Mouse (Mus musculus): Measurements from ENCODE around the gene Fgf4. TPM values are rescaled to one million over a fixed set of nuclear protein-coding genes. Genes with fewer than 3 reads are reported as not detected.
A peak's percentile ranks its signal among the peaks of the same experiment; 100 is the strongest.

Fgf4 gene
- polyA plus RNA-seq, 1 experiment from 2014 or later: 0.61 TPM

DNA sequence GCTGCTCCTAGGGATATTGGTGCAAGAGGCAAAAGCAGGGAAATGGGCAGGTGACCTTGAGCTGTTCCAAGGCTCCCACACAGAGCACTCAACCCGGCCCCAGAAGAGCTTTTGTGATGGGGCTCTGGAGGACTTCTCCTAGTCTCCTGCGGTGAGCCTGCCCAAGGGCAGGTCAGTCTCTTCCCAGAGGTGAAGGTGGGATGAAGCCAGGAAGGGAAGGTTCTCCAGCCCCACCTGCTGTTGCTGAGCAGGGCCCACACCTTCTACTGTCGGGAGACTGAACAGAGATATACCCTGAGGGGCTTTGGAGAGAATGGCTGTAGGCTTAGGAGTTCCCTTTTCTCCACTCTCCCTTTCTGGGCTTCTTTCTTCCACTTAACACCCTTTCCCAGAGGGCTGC, 4.2 kb downstream of the Fgf4 start:
- Histone ChIP-seq H3K27ac (no peak overlapping the region), H3K9me3 (no peaks in the 10 kb centered on the region), H3K4me3 (no peak overlapping the region), H3K27me3 (peaks cover 11% of the 10 kb centered on the region), H3K4me2 (no peak overlapping the region), H3K36me3 (no peaks in the 10 kb centered on the region), H3K4me1 (no peaks in the 10 kb centered on the region), H3K9ac (no peak overlapping the region)
- ATAC-seq (ENCODE audit: insufficient number of reproducible peaks, low FRiP score, low TSS enrichment, low read depth): no peak
- 40% methylated on average over 3 of the region's 3 CpGs for whole genome bisulfite sequencing

DNA sequence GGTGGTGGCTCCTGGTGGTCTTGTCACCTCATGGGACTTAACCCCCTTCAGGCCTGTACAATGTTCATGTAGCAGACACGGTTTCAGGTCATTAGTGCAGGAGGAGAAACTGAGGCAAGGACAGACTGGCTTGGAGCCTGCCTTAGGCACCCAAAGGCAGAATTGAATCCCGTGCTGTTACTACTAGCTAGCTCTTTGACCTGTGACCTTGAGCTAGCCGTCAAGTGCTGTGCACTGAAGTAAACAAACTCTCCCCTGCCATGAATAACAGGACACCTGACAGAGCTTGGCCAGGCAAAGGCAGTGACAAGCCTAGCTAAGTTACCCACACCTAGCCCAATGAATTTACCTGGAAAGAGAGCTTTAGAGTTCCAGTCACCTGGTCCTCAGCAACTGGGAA, 7.8 kb downstream of the Fgf4 start:
- no peak overlapping the region for H3K4me3 ChIP-seq
- no peak overlapping the region for H3K4me2 ChIP-seq
- H3K4me1 ChIP-seq: no peaks in the 10 kb centered on the region
- H3K9me3 ChIP-seq: no peaks in the 10 kb centered on the region
- H3K36me3 ChIP-seq: no peaks in the 10 kb centered on the region
- no peak for ATAC-seq (ENCODE audit: insufficient number of reproducible peaks, low FRiP score, low TSS enrichment, low read depth)
- H3K9ac ChIP-seq: no peak overlapping the region
- H3K27me3 ChIP-seq: peaks cover 29% of the 10 kb centered on the region
- WGBS: 38% methylated on average over 3 of the region's 3 CpGs
- H3K27ac ChIP-seq: no peak overlapping the region

DNA sequence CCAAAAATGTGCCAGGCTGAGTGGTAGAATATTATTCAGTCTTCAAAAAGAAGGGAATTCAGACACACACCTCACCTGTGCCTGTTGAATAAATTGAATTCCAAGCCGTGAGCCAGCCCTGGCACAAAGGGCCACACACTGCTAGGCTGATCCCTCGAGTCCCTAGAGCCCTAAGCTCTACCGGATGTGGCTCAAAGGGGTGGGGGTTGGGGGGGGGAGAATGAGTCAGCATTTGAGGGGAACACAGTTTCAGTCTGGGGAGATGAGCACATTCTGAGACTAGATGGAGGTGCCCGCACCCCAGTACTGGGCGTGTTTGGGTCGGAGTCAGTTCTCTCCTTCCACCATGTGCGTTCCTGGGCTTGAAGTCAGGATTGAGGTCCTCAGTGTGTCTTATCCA, 10.0 kb downstream of the Fgf4 start:
- Histone ChIP-seq H3K36me3 (no peaks in the 10 kb centered on the region), H3K27ac (no peak overlapping the region), H3K4me1 (peaks cover 12% of the 10 kb centered on the region), H3K9me3 (no peaks in the 10 kb centered on the region), H3K9ac (no peak overlapping the region), H3K27me3 (peaks cover 43% of the 10 kb centered on the region), H3K4me2 (no peak overlapping the region), H3K4me3 (no peak overlapping the region)
- ATAC-seq (ENCODE audit: insufficient number of reproducible peaks, low FRiP score, low TSS enrichment, low read depth): no peak
- WGBS: 83% methylated on average over 7 of the region's 7 CpGs

DNA sequence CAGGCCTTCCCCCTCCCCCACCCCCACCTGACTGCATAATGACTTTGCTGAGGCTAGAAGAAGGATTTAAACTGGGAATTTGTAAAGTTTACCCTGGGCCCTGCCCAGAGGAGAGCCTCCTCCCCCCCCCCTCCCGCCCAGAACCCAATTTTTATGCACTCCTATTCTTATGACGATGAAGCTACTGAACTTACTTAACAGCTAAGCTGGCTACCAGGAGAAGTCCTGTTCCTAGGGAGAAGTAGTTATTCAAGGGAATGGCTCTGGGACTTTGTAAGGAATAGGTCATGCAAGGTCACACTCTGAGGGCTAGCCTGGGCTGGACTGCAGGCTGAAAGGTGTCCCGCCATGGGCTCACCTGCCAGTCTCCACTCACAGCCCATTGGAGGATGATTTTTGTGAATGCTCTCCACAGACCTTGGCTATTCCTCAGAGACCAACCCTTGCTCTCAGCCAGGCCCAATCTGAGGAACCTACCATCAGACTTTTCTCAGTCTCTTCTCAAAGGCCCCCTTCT, 10.7 kb downstream of the Fgf4 start:
- Histone ChIP-seq H3K9ac (no peak overlapping the region), H3K4me1 (peaks cover 13% of the 10 kb centered on the region), H3K4me2 (no peak overlapping the region), H3K9me3 (no peaks in the 10 kb centered on the region), H3K36me3 (no peaks in the 10 kb centered on the region), H3K27ac (no peak overlapping the region), H3K27me3 (peaks cover 50% of the 10 kb centered on the region), H3K4me3 (no peak overlapping the region)
- WGBS: 67% methylated on average over 3 of the region's 3 CpGs
- no peak for ATAC-seq (ENCODE audit: insufficient number of reproducible peaks, low FRiP score, low TSS enrichment, low read depth)

DNA sequence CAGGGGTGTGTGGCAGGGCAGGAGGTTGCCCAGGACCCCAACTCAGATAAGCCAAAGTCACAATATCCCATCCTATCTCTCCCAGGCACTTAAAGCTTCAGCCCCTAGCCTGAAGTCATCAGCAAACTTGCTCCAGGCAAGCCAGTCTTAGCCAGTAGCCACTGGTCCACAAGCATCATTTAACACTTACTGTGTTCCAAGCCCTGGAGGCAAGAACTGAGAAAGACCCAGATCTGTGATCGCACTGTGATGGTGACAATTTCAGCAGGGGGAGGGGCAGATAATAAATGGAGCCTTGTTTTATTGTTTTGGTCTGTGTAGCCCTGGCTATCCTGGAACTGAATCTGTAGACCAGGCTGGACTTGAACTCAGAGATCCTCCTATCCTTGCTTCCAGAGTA, 11.5 kb downstream of the Fgf4 start:
- Histone ChIP-seq H3K4me1 (peaks cover 13% of the 10 kb centered on the region), H3K9me3 (no peaks in the 10 kb centered on the region), H3K9ac (no peak overlapping the region), H3K27ac (no peak overlapping the region), H3K27me3 (peaks cover 58% of the 10 kb centered on the region), H3K4me3 (no peak overlapping the region), H3K36me3 (no peaks in the 10 kb centered on the region), H3K4me2 (no peak overlapping the region)
- no peak for ATAC-seq (ENCODE audit: insufficient number of reproducible peaks, low FRiP score, low TSS enrichment, low read depth)
- 70% methylated on average over 1 of the region's 1 CpGs for WGBS

DNA sequence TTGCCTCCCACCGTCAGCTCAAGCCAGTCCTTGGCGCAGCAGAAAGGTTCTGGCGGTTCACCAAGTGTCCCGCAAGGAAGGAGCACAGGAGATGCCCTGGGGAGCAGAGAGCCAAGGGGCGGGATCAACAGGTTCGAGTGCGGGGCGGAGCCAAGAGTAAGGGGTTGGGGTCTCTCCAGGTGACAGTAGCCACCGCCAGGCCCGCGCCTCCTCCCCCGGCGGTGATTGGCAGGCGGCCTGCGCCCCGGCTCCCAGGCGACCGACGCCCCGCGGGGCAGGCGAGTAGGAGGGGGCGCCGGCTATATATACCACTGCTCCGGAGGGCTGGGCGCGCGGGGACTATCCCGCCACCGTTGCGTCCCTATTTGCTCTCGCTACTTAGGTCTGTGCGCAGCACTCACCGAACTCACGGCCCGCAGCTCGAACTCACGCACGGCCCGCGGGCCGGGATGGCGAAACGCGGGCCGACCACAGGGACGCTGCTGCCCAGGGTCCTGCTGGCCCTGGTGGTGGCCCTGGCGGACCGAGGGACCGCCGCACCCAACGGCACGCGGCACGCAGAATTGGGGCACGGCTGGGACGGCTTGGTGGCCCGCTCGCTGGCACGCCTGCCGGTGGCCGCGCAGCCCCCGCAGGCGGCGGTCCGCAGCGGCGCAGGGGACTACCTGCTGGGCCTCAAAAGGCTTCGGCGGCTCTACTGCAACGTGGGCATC, 14.0 kb downstream of the Fgf4 start:
- WGBS: 1% methylated on average over 63 of the region's 72 CpGs
- ATAC-seq (ENCODE audit: insufficient number of reproducible peaks, low FRiP score, low TSS enrichment, low read depth): no peak
- Histone ChIP-seq H3K4me3 (peak overlapping the region; percentile 27), H3K9me3 (no peaks in the 10 kb centered on the region), H3K4me2 (peak overlapping the region; percentile 36), H3K27ac (no peak overlapping the region), H3K4me1 (peaks cover 13% of the 10 kb centered on the region), H3K27me3 (peaks cover 78% of the 10 kb centered on the region), H3K9ac (no peak overlapping the region), H3K36me3 (no peaks in the 10 kb centered on the region)

DNA sequence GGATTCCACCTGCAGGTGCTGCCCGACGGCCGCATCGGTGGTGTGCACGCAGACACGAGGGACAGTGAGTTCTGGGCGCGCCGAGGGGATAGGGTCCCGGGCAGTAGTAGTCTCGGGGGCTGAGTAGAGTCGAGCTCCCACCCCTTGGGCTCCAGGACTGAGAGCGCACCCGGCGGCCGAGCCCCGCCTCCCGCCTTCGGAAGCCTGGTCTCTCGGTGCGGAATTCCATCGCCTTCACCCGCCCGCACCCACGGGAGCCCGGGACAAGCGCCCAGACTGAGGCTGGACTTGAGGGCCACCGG, 14.6 kb downstream of the Fgf4 start:
- no peak overlapping the region for H3K27ac ChIP-seq
- under 1% methylated on average over 26 of the region's 28 CpGs for WGBS
- H3K4me1 ChIP-seq: peaks cover 13% of the 10 kb centered on the region
- no peaks in the 10 kb centered on the region for H3K36me3 ChIP-seq
- no peaks in the 10 kb centered on the region for H3K9me3 ChIP-seq
- H3K4me2 ChIP-seq: peak overlapping the region; percentile 36
- ATAC-seq (ENCODE audit: insufficient number of reproducible peaks, low FRiP score, low TSS enrichment, low read depth): no peak
- no peak overlapping the region for H3K9ac ChIP-seq
- peaks cover 83% of the 10 kb centered on the region for H3K27me3 ChIP-seq
- H3K4me3 ChIP-seq: peak overlapping the region; percentile 27

DNA sequence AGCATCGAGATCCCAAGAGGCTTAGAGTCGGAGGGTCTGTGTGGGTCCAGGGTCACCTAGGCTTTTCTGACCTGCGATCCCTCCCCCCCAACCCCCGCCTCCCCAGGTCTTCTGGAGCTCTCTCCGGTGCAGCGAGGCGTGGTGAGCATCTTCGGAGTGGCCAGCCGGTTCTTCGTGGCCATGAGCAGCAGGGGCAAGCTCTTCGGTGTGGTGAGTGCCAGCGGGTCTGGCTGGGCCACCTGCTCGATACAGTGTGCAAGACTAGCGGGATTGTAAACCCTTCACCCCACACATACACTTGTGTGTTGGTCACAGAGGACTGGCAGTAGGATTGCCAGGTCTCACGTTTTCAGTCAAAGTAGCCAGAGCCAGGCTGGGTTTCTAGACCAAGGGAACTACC, 15.0 kb downstream of the Fgf4 start:
- peak overlapping the region; percentile 36 for H3K4me2 ChIP-seq
- H3K4me1 ChIP-seq: peaks cover 13% of the 10 kb centered on the region
- no peaks in the 10 kb centered on the region for H3K36me3 ChIP-seq
- H3K4me3 ChIP-seq: peak overlapping the region; percentile 27
- no peak overlapping the region for H3K27ac ChIP-seq
- 3% methylated on average over 15 of the region's 15 CpGs for WGBS
- no peak for ATAC-seq (ENCODE audit: insufficient number of reproducible peaks, low FRiP score, low TSS enrichment, low read depth)
- H3K9ac ChIP-seq: no peak overlapping the region
- H3K27me3 ChIP-seq: peaks cover 87% of the 10 kb centered on the region
- H3K9me3 ChIP-seq: no peaks in the 10 kb centered on the region

DNA sequence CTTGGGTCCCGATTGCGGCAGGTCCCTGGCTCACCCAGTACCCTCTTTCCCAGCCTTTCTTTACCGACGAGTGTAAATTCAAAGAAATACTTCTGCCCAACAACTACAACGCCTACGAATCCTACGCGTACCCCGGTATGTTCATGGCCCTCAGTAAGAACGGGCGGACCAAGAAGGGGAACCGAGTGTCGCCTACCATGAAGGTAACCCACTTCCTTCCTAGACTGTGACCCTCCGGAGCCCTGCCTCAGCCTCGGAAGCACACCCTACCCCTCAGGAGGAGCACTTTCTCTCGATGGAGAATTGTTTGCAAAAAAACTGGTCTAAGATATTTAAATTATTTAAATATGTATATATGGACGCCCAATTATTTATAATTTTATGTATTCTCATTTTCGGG, 15.5 kb downstream of the Fgf4 start:
- Histone ChIP-seq H3K4me1 (peaks cover 13% of the 10 kb centered on the region), H3K9ac (no peak overlapping the region), H3K27ac (no peak overlapping the region), H3K4me2 (no peak overlapping the region), H3K36me3 (no peaks in the 10 kb centered on the region), H3K4me3 (no peak overlapping the region), H3K9me3 (no peaks in the 10 kb centered on the region), H3K27me3 (peaks cover 93% of the 10 kb centered on the region)
- 3% methylated on average over 18 of the region's 18 CpGs for WGBS
- ATAC-seq (ENCODE audit: insufficient number of reproducible peaks, low FRiP score, low TSS enrichment, low read depth): no peak

DNA sequence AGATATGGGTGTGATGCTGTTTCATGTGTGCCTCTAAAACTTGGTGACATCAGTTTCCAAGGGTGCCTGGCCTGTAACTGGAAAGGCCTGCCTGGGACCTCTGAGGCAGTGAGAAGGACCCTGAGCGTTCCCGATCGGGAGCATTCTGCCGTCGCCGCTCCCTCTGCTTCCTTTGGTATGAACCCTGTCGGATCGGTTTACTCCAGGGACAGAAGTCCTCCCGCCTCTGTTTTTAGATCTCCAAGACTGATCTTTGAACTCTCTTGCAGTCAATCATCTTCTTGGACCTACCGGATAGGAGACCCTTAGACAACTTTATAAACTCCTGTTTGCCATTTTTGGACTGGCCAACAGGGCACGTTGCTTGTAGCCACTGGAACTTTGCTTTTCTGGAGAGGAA, 16.0 kb downstream of the Fgf4 start:
- H3K4me3 ChIP-seq: no peak overlapping the region
- WGBS: 3% methylated on average over 11 of the region's 11 CpGs
- H3K4me2 ChIP-seq: no peak overlapping the region
- no peaks in the 10 kb centered on the region for H3K36me3 ChIP-seq
- H3K9ac ChIP-seq: no peak overlapping the region
- no peak for ATAC-seq (ENCODE audit: insufficient number of reproducible peaks, low FRiP score, low TSS enrichment, low read depth)
- no peaks in the 10 kb centered on the region for H3K9me3 ChIP-seq
- H3K4me1 ChIP-seq: peaks cover 13% of the 10 kb centered on the region
- H3K27me3 ChIP-seq: peaks cover 91% of the 10 kb centered on the region
- H3K27ac ChIP-seq: no peak overlapping the region

DNA sequence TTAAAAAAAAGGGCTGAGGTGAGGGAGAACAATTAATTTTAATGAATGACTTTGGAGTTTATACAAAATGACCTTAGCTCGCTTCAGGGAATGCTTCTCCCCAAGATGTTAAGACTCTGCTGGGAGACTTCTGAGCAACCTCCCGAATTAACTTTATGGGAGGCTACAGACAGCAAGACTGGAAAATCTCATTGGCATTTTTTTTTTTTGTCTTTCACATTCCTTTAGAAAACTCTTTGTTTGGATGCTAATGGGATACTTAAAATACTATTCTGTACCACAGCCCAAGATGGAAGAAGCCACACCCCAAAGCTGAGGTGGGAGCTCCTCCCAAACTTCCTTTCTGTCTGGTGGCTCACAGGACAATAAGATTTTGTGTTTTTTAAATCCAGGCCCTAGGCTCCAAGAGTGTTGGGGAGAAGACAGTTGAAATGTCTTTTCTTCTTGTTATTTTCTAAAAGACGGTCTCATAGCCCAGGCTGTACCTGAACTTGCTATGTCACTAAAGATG, 17.0 kb downstream of the Fgf4 start:
- Histone ChIP-seq H3K27ac (no peak overlapping the region), H3K27me3 (peaks cover 83% of the 10 kb centered on the region), H3K9me3 (no peaks in the 10 kb centered on the region), H3K4me1 (peaks cover 13% of the 10 kb centered on the region), H3K36me3 (no peaks in the 10 kb centered on the region), H3K4me2 (no peak overlapping the region), H3K9ac (no peak overlapping the region), H3K4me3 (no peak overlapping the region)
- WGBS: 49% methylated on average over 3 of the region's 3 CpGs
- ATAC-seq (ENCODE audit: insufficient number of reproducible peaks, low FRiP score, low TSS enrichment, low read depth): no peak

DNA sequence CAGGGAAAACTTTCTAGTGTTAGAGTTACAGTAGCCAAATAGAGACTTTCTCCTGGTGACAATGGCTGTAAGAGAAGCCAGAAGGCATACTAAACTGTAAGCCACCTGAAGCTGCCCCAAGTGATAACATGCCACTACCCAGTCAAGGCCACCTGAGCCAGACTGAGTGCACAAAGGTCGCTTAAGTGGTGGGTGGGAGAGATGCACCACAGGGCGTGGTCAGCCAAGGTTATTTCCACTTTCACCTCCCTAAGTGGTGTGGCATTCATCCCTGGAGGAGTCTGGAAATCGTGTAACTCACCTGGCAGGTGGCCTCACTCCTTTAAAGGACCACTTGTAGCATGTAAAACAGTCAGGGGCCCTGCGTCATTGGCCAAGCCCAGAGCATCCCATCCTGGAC, 20.0 kb downstream of the Fgf4 start:
- peaks cover 54% of the 10 kb centered on the region for H3K27me3 ChIP-seq
- no peaks in the 10 kb centered on the region for H3K36me3 ChIP-seq

DNA sequence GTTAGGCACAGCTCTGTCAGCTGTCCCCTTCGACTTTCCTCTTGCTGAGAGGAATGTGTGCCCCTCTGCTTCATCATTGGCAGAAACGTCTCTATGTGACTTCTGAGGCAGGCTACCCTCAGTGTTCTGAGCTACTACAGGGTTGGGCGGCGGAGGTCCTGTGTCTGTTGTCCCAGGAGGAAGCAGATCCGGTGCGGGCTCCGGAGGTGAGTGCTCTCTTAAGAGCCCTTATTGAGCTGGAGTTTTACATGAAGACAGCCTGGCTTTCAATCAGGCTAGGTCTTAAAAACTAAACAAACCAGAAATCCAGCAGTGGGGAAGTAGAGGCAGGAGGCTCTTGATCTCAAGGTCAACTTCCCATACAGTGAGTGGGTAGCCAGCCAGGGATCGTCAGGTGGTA, 20.4 kb downstream of the Fgf4 start:
- Histone ChIP-seq H3K36me3 (no peaks in the 10 kb centered on the region), H3K9me3 (no peaks in the 10 kb centered on the region), H3K27ac (no peak overlapping the region), H3K4me2 (no peak overlapping the region), H3K4me1 (no peaks in the 10 kb centered on the region), H3K4me3 (no peak overlapping the region), H3K27me3 (peaks cover 49% of the 10 kb centered on the region), H3K9ac (no peak overlapping the region)
- WGBS: 77% methylated on average over 8 of the region's 8 CpGs
- ATAC-seq (ENCODE audit: insufficient number of reproducible peaks, low FRiP score, low TSS enrichment, low read depth): no peak

More for the DNA sequence above, 20.0 kb downstream of the Fgf4 start:
- Histone ChIP-seq H3K4me3 (no peak overlapping the region), H3K9ac (no peak overlapping the region), H3K9me3 (no peaks in the 10 kb centered on the region), H3K4me1 (peaks cover under 1% of the 10 kb centered on the region; the same call in 1 of the 2 replicates), H3K4me2 (no peak overlapping the region), H3K27ac (no peak overlapping the region)
- no peak for ATAC-seq (ENCODE audit: insufficient number of reproducible peaks, low FRiP score, low TSS enrichment, low read depth)
- WGBS: 62% methylated on average over 4 of the region's 4 CpGs
